Mouse (Mus musculus): Measurements from ENCODE around the gene Kcnj1. TPM values are rescaled to one million over a fixed set of nuclear protein-coding genes. Genes with fewer than 3 reads are reported as not detected.

Gene Kcnj1
- polyA plus RNA-seq, 1 experiment, result not detected

DNA sequence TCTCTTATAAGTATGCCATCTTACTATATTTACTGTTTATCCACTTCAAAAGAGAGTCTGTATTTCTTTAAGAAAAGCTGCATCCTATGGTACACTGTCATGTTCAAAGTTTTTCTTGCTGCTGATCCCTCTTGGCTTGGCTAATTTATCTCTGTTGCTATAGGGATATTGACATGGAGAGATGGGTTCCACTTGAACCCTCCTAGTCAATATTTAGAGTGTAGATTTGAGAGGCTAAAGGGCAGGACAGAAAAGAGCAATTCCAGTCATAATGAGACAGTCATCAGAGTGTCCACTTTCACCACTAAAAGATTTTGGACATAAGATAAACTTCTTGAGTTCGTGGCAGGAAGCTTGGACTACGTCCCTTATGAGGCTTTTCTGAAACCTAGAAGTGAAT lies 27.9 kb downstream of the Kcnj1 start:
- no peak for DNase-seq (ENCODE audit: low spot score)

DNA sequence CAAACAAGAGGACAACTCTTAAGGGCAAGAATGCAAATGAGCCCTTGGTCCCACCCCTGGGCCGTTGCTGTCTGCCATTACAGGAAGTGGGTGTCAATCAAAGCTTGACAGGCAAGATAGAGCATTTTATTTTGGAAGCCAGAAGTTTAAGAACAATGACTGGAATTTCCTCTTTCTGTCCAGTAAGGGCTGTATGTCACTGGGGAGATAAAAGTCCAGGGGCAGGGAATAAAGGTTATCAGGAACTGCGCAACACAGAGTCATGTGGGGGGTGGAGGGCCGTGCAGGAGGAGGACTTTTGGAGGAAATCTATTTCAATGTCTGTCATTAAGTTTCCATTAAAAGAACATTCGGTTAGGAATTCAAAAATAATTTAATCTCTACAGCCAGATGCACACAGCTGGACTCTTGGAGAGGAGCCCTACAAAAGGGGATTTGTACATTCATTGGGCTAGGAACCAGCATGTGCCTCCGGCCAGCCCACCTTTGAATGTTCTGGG lies 28.4 kb downstream of the Kcnj1 start:
- DNase-seq (ENCODE audit: low spot score), result no peak

DNA sequence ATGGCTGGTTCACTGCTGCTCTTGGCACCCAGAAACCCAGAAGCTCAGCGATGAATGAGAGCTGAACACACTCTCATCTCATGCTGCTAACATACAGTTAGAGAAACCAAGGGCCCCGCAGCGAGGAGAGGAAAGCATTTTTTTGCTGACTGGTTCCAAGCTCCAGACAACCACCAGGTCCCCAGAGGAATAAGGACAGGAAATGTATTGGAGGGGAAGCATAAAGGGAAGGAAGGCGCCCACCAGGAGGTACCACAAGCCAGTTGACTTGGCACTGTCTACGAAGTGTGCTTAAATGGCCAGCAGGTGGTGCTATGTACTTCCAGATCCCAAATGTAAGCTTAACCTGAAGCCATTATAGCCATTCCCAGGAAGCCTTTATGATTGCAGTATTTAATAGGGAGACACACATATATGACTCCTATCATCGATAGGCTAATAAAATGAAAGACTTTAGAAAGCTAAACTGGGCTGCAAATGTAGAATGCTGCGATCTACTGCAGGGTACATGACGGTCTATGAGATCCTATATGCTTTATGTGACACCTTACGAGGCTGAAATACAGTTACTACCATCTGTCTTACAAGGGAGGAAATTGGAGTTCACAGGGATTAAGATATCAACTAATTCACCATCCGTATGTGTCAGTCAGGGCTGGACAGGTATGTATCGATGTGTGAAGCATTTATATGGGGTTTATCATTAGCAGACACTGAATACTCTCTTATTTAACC lies 33.1 kb downstream of the Kcnj1 start:
- DNase-seq (ENCODE audit: low spot score), result no peak

DNA sequence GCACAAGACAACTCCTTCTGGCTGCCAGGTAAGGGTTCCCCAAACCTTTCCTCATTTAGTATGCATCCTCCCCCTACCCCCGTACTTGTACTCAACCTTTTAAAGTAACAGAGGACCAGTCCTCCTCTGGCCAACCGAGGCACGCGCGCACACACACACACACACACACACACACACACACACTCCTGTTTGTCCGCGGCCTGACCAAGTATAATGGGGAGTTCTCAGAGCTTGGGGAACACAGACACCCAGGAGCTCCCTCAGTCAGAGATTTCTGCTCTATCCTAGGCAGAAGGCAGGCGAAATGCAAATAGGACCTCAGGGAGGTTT lies 36.4 kb downstream of the Kcnj1 start:
- DNase-seq (ENCODE audit: low spot score), result no peak

DNA sequence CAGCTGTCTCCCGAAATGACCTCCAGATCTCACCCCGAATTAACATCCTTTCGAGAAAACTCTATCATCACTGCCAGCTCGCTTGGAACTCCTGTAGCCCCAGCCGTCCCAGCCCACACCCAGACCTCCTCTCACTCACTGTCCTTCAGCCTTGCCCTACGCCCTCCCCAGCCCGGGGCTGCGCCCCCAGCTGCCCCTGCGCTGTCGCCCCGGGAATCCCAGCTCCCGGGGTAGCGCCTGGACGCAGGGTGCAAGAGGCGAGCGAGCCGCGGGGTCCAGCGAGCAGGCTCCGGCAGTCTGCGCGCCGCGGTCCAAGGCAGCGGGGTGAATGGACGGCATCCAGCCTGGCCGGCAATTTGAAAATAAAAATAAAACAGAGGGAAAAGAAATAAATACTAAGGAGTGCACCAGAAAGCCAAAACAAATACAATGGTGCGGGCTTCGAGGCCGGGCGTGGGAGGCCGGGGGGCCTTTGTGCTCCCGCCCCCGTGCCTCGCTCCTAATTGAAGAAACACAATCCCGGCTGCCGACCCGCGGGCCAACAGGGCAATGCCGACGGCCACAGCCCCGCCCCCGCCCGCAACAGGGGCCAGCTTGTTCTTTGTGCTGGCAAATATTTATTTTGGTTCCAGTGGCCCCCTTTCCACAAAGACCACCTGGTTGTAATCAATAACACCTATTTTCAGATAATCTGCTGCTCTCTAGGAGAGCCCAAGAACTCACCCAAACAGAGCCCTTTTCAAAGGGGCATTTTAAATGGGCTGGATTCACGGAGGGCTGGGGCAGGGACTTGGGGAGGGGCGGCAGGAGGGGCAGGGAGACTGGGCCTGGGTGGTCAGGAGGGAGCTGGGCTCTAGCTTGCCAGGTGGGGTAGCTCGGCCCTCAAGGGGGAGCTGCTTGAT lies 37.0 kb downstream of the Kcnj1 start:
- DNase-seq (ENCODE audit: low spot score), result no peak

DNA sequence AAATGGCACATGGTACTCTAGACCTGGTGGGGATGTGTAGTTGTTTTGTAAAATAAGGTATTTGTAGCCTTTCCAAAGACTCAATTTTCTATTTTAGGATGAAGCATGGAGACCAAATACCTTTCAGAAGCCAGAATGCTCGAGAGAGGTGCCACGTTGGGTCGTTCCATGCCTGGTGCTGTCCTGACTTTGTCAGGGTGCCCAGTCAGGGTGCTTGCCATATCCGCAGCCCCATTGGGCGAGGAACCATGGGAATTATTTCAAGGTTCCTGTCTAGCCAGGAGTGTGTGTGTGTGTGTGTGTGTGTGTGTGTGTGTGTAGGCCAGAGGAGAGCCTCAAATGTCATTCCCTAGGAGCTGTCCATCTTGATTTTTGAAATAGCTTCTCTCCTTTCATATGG lies 38.4 kb downstream of the Kcnj1 start:
- no peak for DNase-seq (ENCODE audit: low spot score)

DNA sequence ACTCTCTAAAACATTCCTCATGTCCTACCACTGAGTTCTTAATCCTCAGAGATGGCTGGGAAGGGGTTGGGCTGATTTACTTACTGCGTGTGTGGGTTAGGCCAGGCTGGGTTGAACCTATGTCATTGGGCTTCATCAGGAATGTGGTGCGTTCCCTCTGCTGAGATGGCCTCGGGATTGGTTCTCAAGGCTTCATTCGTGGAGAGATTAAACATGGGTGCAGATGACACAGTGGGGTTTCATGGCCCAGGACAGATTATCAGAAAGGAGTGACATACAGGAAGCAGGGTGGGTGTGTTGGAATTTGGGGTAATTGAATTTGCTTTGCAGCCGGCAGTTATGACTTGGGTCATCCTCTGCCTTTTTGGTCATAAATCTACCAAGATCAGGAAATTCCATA lies 39.2 kb downstream of the Kcnj1 start:
- no peak for DNase-seq (ENCODE audit: low spot score)

DNA sequence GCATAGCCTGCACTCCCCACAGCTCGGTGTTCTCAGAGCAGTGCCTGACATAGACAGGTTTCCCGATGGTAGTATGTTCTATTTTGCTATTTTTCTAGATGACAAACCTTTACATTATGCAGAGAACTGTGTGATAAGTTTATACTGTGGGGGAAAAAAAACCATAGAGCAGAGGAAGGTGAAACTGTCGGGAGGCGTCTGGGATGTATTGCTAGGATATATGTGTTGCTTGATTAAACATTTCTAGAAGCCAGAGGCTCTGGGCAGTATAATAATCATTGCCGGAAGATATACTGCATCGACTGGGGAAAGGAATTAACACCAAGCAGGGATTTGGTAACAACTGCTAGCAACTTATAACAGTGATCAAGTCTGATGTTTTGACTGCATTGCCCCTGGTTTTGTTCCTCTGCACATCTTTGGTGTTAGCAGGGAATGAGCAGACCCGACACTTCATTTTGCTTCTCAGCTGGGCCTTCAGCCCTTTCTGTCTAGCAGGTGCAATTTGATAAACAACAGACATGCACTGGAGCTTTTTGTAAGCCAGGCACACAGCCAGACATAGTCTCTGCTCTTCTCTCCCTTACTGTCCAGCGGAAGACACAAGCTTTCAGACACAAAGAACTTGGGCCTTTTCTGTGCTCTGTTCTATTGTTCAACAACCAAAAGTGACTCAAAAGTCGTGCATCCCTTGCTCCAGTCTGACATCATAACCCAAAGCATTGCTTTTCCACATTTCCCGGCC lies 40.7 kb downstream of the Kcnj1 start:
- no peak for DNase-seq (ENCODE audit: low spot score)

DNA sequence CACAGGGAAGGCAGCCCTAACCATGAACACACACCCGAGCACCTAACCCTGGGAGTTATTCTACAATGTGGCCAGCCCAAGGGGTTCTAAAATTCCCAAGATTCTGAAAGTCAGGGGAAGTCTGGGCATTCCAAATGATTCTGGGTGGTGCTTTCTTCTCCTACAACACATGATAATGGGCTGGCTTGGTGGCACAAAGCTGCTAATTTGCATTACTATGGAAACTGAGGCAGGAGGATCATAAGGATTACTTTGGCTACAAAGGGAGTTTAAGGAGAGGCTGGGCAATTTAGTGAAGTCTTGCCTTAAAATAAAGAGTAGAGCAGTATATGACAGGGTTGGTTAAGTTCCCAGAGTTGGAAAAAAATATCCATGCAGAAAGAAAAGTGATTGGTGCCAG lies 42.7 kb downstream of the Kcnj1 start:
- no peak for DNase-seq (ENCODE audit: low spot score)

DNA sequence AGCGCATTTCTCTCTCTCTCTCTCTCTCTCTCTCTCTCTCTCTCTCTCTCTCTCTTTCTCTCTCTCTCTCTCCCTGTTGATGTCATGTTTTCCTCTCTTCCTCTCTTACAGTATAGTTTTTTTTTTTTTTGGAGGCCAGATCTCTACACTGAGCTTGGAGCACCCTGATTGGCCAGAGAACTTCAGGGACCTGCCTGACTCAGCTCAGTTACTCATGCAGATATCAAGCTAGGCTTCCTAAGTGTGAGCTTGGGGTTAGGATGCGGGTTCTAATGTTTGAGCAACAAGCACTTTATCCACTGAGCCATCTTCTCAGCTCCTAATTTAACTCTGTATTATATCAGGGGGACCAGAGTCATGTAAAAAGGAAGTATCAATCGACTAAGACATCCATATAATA lies 43.7 kb downstream of the Kcnj1 start:
- no peak for DNase-seq (ENCODE audit: low spot score)

DNA sequence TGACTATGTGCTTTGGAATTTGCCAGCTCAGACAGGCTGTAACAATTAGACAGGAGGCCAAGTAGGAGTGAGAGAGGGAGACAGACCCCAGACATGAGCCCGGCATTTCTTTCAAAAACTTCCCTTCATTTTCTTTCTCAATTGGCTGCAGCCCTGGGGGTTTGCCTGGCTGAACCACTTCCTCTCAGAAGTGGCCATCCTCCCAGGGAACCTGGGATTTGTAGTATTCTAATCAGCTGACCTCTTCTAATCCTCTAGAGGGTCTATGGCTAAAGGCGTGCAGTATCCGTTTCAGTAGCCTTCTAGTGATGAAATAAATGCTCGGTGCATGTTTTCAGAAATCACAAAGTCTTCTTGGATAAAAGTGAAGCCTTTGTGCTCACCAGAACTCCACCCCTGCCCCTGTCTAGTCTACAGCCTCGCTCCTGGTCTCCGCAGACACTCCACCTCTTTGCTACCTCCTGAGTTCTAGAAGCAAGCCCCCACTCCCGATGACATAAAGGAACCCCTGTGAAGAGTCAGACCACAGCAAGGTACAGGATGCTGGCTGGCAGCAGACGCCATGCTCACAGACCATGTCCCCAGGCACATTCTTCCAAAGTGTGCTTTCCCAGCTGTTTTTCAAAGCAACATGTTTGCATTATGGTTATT lies 45.3 kb downstream of the Kcnj1 start:
- no peak for DNase-seq (ENCODE audit: low spot score)

DNA sequence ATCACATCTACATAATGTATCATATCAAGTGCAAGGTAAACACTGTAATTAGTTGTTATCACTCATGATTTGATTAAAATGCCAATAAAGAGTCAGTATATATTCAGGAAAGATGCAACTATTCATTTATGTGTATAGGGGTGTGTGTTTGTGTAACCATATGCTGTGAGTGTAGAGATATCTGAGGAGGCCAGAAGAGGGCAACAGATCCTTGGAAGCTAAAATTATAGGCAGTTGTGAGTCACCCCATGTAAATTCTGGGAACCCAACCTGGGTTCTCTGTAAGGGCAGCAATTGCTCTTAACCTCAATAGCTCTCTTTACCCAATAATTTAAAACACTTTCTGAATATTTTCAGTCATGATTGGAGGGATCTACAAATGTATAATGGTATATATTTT lies 48.4 kb downstream of the Kcnj1 start:
- DNase-seq (ENCODE audit: low spot score), result no peak

DNA sequence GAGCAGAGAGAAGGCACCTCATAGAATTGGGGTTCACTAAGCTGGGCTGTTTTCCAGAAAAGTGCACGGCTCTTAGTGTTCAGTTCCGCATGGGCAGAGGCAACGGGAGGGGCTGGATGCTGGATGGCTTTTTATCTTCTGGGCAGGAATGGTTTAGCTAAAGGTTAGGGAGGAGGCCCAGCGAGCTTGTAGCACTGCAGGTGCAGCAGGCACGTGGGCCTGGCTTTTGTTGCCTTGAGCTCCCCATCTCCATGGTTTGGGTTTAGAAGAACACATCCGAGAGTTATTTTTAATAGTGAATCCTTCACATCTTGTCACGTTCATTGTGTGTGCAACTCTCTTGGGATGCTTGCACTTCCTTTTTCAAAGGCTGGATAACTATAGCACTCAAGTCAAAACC lies 53.0 kb downstream of the Kcnj1 start:
- no peak for DNase-seq (ENCODE audit: low spot score)

DNA sequence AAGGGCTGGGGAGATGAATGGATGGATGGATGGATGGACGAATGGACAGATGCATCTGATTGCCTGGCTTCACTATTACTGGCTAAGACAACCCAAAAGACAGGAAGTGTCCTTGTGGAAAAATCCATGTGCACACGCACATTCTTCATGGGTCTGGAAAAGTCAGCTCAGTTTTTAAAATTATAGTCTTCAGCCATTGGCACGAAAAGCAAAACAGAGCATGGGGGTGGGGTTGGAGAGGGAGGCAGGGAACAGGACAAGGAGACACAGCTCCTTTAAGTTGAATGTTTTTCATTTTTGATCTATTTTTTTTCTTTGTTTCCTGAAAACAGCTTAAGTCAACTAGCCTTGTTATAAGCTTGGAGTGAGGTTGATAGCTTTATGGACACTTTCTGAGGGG lies 58.8 kb downstream of the Kcnj1 start:
- DNase-seq (ENCODE audit: low spot score), result no peak

DNA sequence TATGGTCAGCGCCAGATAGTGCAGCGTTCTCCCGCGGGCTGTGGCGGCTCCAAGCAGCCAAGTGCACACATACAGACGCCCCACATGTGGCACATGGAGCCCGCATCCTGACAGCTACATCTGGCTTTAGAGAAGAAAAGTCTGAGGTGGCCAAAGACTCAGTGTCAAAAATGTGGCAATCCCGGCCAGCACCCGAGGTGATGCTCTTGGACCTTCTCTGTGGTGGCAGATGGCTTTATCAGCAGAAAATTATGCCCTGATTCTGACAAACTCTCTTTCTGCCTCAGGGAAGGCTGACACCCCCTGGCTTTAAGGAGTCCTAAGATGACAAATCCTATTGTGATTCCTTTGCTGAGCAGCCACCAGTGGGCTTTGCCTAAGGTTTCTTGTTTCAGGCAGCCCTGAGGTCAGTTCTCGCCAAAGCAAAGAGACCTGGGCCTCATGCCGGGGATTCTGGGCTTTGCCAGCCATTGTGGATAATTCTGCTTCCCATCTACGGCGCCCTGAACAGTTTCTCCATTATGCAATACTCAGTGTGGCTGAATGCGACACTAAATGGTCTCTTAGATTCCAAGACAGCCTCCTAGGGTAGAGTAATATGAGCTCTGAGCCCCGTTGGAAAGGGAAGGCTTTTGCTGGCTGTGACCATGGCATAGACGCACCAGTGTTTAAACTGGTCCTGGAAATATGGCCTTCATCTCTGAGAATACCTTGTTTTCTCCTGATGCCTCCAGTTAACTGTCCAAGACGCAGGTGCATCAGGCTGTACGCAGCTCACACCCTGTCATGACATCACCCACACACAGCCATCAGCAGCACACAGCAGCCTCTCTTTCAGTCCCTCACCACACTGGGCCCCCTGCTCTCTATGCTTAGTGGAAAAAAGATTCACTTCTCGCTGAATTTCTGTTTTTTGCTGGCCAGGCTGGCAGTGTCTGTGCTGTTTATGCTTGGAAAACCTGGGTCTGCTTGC lies 62.2 kb downstream of the Kcnj1 start:
- DNase-seq (ENCODE audit: low spot score), result no peak

DNA sequence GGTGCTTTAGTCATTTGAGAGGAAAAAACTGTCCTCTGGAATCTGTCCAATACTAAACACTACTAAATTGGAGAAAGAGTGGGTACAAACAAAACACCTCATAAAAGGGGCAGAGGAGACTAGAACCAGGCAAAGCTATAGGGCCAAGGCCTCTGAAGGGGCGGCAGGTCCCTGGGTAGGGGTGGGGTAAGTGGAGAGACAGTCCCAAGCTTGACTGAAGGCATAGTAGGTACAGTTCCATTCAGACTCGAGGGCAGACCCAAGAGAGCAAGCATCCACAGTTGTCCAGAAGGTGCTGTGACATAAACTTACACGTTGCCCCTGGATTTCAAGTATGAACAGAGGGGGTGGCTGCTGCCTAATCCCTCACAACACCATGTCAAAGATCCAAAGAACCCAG lies 70.8 kb downstream of the Kcnj1 start:
- DNase-seq (ENCODE audit: low spot score), result no peak

DNA sequence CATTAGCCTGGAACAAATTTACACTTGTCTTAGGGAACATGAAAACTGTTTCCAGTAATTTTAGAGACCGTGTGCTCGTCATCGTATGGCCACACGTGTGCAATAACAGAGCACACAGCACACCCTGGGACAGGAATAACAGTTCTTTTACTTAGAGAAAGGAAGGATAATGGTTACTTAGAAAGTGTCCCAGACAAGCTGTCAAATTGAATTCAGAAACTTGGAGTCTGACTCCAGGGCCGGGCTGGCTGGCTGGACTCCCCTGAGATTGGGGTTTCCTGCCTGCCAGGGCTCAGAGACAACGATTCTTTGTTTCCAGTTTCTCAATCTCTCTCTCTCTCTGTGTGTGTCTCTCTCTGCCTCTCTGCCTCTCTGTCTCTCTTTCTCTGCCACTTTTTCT lies 71.5 kb downstream of the Kcnj1 start:
- no peak for DNase-seq (ENCODE audit: low spot score)

DNA sequence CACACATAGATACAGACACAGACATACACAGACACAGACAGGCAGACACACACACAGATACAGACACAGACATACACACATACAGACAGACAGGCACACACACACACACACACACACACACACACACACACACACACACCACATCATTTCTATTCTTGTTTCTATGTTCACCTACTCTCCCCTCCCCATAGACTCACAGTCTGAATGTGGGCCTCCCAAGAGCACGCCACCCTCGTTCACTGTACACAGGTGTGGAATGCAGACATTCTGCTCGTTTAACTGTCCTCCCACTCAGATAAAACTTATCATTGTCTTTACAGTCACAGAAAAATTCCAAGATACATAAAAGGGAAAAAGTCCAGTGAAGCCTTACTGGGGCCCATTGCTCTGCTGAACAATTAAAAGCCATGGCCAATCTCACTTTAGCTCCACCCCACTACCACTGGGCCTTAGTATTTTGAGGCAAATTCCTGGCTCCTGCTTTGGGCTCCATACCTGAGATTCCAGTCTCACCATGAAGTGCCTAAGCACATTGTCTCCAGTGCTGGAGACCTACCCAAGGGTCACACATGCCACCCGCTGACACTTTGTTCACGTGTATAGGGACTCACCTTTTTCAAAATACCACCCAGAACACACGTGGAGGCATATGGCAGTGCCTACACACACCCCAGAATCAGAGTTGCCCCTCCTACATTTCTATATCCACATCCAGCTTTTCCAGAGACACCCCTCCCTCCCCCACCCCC lies 72.3 kb downstream of the Kcnj1 start:
- no peak for DNase-seq (ENCODE audit: low spot score)

DNA sequence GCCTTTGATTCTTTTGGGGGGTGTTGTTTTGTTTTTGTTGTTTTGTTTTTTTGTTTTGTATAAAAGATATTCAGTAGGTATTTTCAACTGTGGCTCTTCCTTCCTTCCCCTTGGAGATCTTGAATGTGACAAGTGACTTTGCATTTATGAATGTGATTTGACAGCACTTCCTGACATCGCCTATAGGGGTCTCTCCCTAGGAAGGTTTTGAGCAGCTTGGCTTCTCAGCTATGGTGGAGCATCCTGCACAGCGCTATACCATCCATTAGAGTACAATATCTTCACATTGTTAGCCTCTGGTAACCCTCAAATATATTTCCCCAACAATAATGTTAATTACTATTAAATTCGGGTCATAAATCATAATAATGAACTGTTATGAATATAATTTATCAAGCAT lies 73.5 kb downstream of the Kcnj1 start:
- no peak for DNase-seq (ENCODE audit: low spot score)

DNA sequence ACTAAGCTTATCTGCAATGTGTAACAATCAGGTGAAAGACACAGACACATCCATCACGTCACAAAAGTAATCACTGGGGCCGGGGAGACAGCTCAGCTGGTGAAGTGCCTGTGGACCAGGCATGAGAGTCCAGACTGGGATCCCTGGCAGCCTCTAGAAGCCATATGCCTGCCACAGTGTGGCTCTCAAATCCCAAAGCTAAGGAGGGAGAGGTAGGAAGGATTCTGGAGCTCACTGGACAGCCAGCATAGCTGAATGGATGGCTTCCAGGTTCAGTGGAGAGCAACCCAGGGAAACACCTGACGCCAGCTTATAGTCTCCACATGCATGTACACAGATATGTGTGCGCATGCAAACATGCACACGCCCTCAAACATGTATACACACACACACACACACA lies 76.5 kb downstream of the Kcnj1 start:
- no peak for DNase-seq (ENCODE audit: low spot score)
